Mouse (Mus musculus) lung, embryonic 14.5 days (tissue): Measurements from ENCODE around the gene Agps. TPM values are rescaled to one million over a fixed set of nuclear protein-coding genes. Genes with fewer than 3 reads are reported as not detected.

Experiments
- ATAC-seq: fragments of 200-750 bp; cut with Nextera tagmentation; 2 replicates; pipeline ENCODE4 v1.8.0; 2017; ENCODE audit warnings: mild to moderate bottlenecking, moderate TSS enrichment, moderate library complexity; ENCODE audit not compliant: insufficient read depth
- DNase-seq: peaks from one replicate; pipeline ENCODE4 v3.0.0-alpha.2; 2015
- H3K27ac ChIP-seq: fragments of 300-500 bp; sonication (generic); 2 replicates; pipeline ENCODE4 v1.5.1; 2014; ENCODE audit warnings: low read depth, mild to moderate bottlenecking, moderate library complexity
- H3K27me3 ChIP-seq: fragments of 300-500 bp; sonication (generic); 2 replicates; pipeline ENCODE4 v1.6.1; 2014; ENCODE audit warnings: low read length, control low read depth; ENCODE audit not compliant: insufficient read depth
- H3K36me3 ChIP-seq: fragments of 300-500 bp; sonication (generic); 2 replicates; pipeline ENCODE4 v1.6.1; 2014; ENCODE audit warnings: control low read depth; ENCODE audit not compliant: insufficient read depth
- H3K4me1 ChIP-seq: fragments of 300-500 bp; sonication (generic); 2 replicates; pipeline ENCODE4 v1.6.1; 2014; ENCODE audit warnings: antibody characterized with exemption, control low read depth; ENCODE audit not compliant: insufficient read depth
- H3K4me2 ChIP-seq: fragments of 300-500 bp; sonication (generic); 2 replicates; pipeline ENCODE4 v1.6.1; 2014; ENCODE audit warnings: mild to moderate bottlenecking
- H3K4me3 ChIP-seq: fragments of 300-500 bp; sonication (generic); 2 replicates; pipeline ENCODE4 v1.5.1; 2014; ENCODE audit warnings: low read depth, low read length
- H3K9ac ChIP-seq: fragments of 300-500 bp; sonication (generic); 2 replicates; pipeline ENCODE4 v1.6.1; 2014
- H3K9me3 ChIP-seq: fragments of 300-500 bp; sonication (generic); 2 replicates; pipeline ENCODE4 v1.6.1; 2016; ENCODE audit warnings: low read depth, low read length, control low read depth
- CTCF ChIP-seq: IDR thresholded peaks from 2 replicates; pipeline ENCODE4 v1.5.1; 2016; ENCODE audit warnings: antibody characterized with exemption, low read depth
- WGBS: fragments of 180-500 bp; shearing (Covaris S2); extraction: QIAGEN DNeasy Blood & Tissue Kit; methylation state at CpG from one replicate; pipeline ENCODE4 v1.1.7; 2014; 5-methylcytosine and 5-hydroxymethylcytosine counted together
- polyA plus RNA-seq: library from polyadenylated mRNA; unstranded; fragments of >200 nt; fragmentation: Nextera tagmentation; extraction: Ambion mirVana; gene quantifications from 2 replicates; pipeline ENCODE4 v1.2.1, GENCODE M21; 2014

Gene Agps
- 47.9 and 55.7 TPM in 2 replicates for polyA plus RNA-seq

GRCm38 (mm10) chr2:75831881-75832633, at the start of gene Agps:
TSS of gene Agps (plus strand) at chr2:75832177.
- peak within 1 kb of the TSS; percentile 84 for H3K4me3 ChIP-seq
- H3K4me1 ChIP-seq, result peaks cover 10% of the 10 kb centered on the region
- no peaks in the 10 kb centered on the region for H3K9me3 ChIP-seq
- H3K27me3 ChIP-seq, result no peaks in the 10 kb centered on the region
- peak within 1 kb of the TSS; percentile 83 for H3K27ac ChIP-seq
- under 1% methylated on average over 72 of the region's 86 CpGs for WGBS
- TF ChIP-seq CTCF, result no peak
- ATAC-seq (peak; percentile 94), DNase-seq (peak; percentile 93)
- peak within 1 kb of the TSS; percentile 90 for H3K9ac ChIP-seq
- H3K4me2 ChIP-seq, result peak within 1 kb of the TSS; percentile 88
- no peaks in the 10 kb centered on the region for H3K36me3 ChIP-seq

GRCm38 (mm10) chr2:75786075-75786474, 45.9 kb upstream of the Agps start:
- Histone ChIP-seq H3K4me1 (no peaks in the 10 kb centered on the region), H3K4me3 (no peak overlapping the region), H3K9ac (no peak overlapping the region), H3K27ac (no peak overlapping the region), H3K36me3 (no peaks in the 10 kb centered on the region), H3K4me2 (no peak overlapping the region), H3K27me3 (no peaks in the 10 kb centered on the region), H3K9me3 (no peaks in the 10 kb centered on the region)
- peak; percentile 93 for TF ChIP-seq CTCF
- DNase-seq (peak; percentile 88), ATAC-seq (no peak)
- WGBS, result 20% methylated on average over 6 of the region's 6 CpGs

- DNase-seq, result no peak
Measured at GRCm38 (mm10) chr2:75788511-75788910, 43.5 kb upstream of the Agps start.

GRCm38 (mm10) chr2:75789959-75790523, 41.9 kb upstream of the Agps start:
- Histone ChIP-seq H3K4me1 (no peaks in the 10 kb centered on the region), H3K36me3 (no peaks in the 10 kb centered on the region), H3K4me3 (no peak overlapping the region), H3K9ac (no peak overlapping the region), H3K27ac (no peak overlapping the region), H3K27me3 (no peaks in the 10 kb centered on the region), H3K4me2 (no peak overlapping the region), H3K9me3 (no peaks in the 10 kb centered on the region)
- no peak for ATAC-seq
- DNase-seq, result no peak
- TF ChIP-seq CTCF, result no peak
- WGBS, result 19% methylated on average over 14 of the region's 14 CpGs

More at GRCm38 (mm10) chr2:75788511-75788910, 43.5 kb upstream of the Agps start:
- Histone ChIP-seq H3K36me3 (no peaks in the 10 kb centered on the region), H3K27me3 (no peaks in the 10 kb centered on the region), H3K4me2 (no peak overlapping the region), H3K4me1 (no peaks in the 10 kb centered on the region), H3K9ac (no peak overlapping the region), H3K4me3 (no peak overlapping the region), H3K27ac (no peak overlapping the region), H3K9me3 (no peaks in the 10 kb centered on the region)
- 69% methylated on average over 3 of the region's 3 CpGs for WGBS
- no peak for TF ChIP-seq CTCF
- no peak for ATAC-seq

- Histone ChIP-seq H3K9ac (no peak overlapping the region), H3K4me2 (no peak overlapping the region), H3K27me3 (no peaks in the 10 kb centered on the region), H3K9me3 (no peaks in the 10 kb centered on the region), H3K36me3 (no peaks in the 10 kb centered on the region), H3K4me3 (no peak overlapping the region), H3K27ac (no peak overlapping the region), H3K4me1 (no peaks in the 10 kb centered on the region)
- TF ChIP-seq CTCF, result peak; percentile 37
- ATAC-seq (no peak), DNase-seq (no peak)
- 68% methylated on average over 18 of the region's 18 CpGs for WGBS
Measured at GRCm38 (mm10) chr2:75791561-75792308, 40.2 kb upstream of the Agps start.

- 50% methylated on average over 12 of the region's 12 CpGs for WGBS
- Histone ChIP-seq H3K36me3 (no peaks in the 10 kb centered on the region), H3K4me3 (no peak overlapping the region), H3K4me2 (no peak overlapping the region), H3K27ac (no peak overlapping the region), H3K4me1 (no peaks in the 10 kb centered on the region), H3K9ac (no peak overlapping the region), H3K9me3 (no peaks in the 10 kb centered on the region), H3K27me3 (no peaks in the 10 kb centered on the region)
- DNase-seq (no peak), ATAC-seq (peak; percentile 47)
- no peak for TF ChIP-seq CTCF
Measured at GRCm38 (mm10) chr2:75792377-75793203, 39.4 kb upstream of the Agps start.
